Mouse (Mus musculus) bone marrow macrophage, adult 2 months (primary cell): ENCODE measurements around the gene Zfp866.

Experiments
- CTCF ChIP-seq: IDR thresholded peaks from 2 replicates; pipeline ENCODE4 v1.5.1; 2012; ENCODE audit warnings: low read depth, mild to moderate bottlenecking, low read length, moderate library complexity
- POLR2A ChIP-seq: IDR thresholded peaks from 2 replicates; pipeline ENCODE4 v1.6.1; 2012; ENCODE audit warnings: mild to moderate bottlenecking, low read depth, low read length, borderline replicate concordance

GRCm38 (mm10) chr8:69814881-69815280, 23.9 kb upstream of the Zfp866 start:
- no peak for TF ChIP-seq CTCF
- no peak for TF ChIP-seq POLR2A
